Mouse (Mus musculus) myocyte (in vitro differentiated cells): Measurements from ENCODE around the gene Cttnbp2nl.

Experiments
- E2F4 ChIP-seq: IDR thresholded peaks from one replicate; pipeline ENCODE4 v1.6.1; 2011; ENCODE audit warnings: mild to moderate bottlenecking, control low read depth, moderate library complexity; ENCODE audit not compliant: insufficient read depth
- MAX ChIP-seq: IDR thresholded peaks from one replicate; pipeline ENCODE4 v1.6.1; 2011; ENCODE audit warnings: low read depth, mild to moderate bottlenecking, control low read depth
- MYOD1 ChIP-seq, 3 experiments: IDR thresholded peaks; one replicate each; pipeline ENCODE4 v1.6.1; 2011; ENCODE audit warnings: control low read depth in 2 of 3, low read depth in 2 of 3, mild to moderate bottlenecking in 2 of 3, moderate library complexity in 1 of 3; ENCODE audit not compliant: insufficient read length in 2 of 3, control insufficient read depth in 1 of 3
- MYOG ChIP-seq, 3 experiments: IDR thresholded peaks; one replicate each; pipeline ENCODE4 v1.6.1; 2011; ENCODE audit warnings: control low read depth in 2 of 3, low read depth in 2 of 3, mild to moderate bottlenecking in 2 of 3; ENCODE audit not compliant: insufficient read length in 2 of 3, control insufficient read depth in 1 of 3, insufficient read depth in 1 of 3
- POLR2A ChIP-seq: IDR thresholded peaks from one replicate; pipeline ENCODE4 v1.6.1; 2011; ENCODE audit warnings: low read depth, mild to moderate bottlenecking, control low read depth, moderate library complexity; ENCODE audit not compliant: insufficient read length
- POLR2AphosphoS2 ChIP-seq: IDR thresholded peaks from one replicate; pipeline ENCODE4 v1.6.1; 2011; ENCODE audit warnings: low read depth, control low read depth; ENCODE audit not compliant: insufficient read length
- REST ChIP-seq: IDR thresholded peaks from one replicate; pipeline ENCODE4 v1.6.1; 2011; ENCODE audit warnings: mild to moderate bottlenecking, control low read depth, moderate library complexity; ENCODE audit not compliant: insufficient read depth, insufficient read length
- SRF ChIP-seq: IDR thresholded peaks from one replicate; pipeline ENCODE4 v1.6.1; 2011; ENCODE audit warnings: low read depth; ENCODE audit not compliant: control insufficient read depth, insufficient read length
- USF1 ChIP-seq: IDR thresholded peaks from one replicate; pipeline ENCODE4 v1.6.1; 2011; ENCODE audit warnings: low read depth, mild to moderate bottlenecking, control low read depth, moderate library complexity

- TF ChIP-seq SRF (no peak), USF1 (no peak), POLR2A (no peak), MYOD1 (IDR thresholded peaks at IDR 0.05; ENCODE audit: control insufficient read depth in 1 of 3, insufficient read length in 2 of 3, low read depth in 2 of 3) (no peak), MAX (no peak), E2F4 (no peak), POLR2AphosphoS2 (no peak), REST (no peak), MYOG (IDR thresholded peaks at IDR 0.05; ENCODE audit: control insufficient read depth in 1 of 3, insufficient read depth in 1 of 3, insufficient read length in 2 of 3, low read depth in 2 of 3) (no peak)
These were observed 704 bp upstream of the Cttnbp2nl start for GRCm38 (mm10) chr3:105053698-105054001.
